Mouse (Mus musculus) bone marrow, adult 2 months (tissue): ENCODE measurements around the gene Cfb.

ENCODE experiments used
- CTCF ChIP-seq: fragments of 200-500 bp; IDR thresholded peaks from 2 replicates; pipeline ENCODE4 v1.5.1; 2011; ENCODE audit warnings: low read length, control low read depth; ENCODE audit not compliant: control insufficient read depth, insufficient read depth
- POLR2A ChIP-seq: fragments of 200-500 bp; IDR thresholded peaks from 2 replicates; pipeline ENCODE4 v1.6.1; 2011; ENCODE audit warnings: low read depth, mild to moderate bottlenecking, control low read depth, low read length, borderline replicate concordance; ENCODE audit not compliant: control insufficient read depth

DNA sequence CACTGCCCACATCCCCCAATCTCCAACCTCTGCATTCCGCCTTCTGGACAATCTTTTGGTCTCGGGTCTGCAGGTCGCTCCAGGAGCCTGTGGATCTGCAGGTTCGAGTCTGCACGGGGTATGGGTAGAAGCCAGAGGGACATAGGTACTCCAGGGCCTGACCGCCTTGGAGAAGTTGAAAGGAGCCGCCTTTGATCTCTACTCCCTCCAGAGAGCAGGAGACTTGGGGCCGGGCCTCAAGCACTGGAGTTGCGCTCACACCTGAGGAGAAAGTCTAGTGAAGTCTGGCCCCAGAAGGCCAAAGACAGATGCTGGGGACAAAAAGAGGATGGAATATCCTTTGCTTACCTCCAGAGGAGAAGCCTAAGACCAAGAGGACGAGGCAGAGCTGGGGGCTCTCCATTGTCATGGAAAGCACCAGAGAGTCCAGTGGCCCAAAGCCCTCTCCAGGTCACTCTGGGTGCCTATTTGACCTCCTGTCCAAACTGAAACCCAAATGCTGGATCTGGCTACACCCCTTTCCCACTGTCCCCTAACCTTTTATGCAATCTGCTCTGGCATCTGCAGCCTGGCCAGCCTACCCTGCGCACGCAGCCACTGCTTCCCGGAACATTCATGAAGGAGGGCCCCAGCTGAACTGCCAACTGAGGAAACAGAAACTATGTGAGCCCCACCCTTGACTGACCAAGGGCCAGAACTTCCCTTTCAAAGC, 458 bp downstream of the Cfb start:
- TF ChIP-seq CTCF (no peak), POLR2A (no peak)
